Mouse (Mus musculus) heart, postnatal 10 days (tissue): Measurements from ENCODE around the gene Ccdc32. TPM values are rescaled to one million over a fixed set of nuclear protein-coding genes. Genes with fewer than 3 reads are reported as not detected.

Source experiments
- total RNA-seq, 2 experiments: library from RNA; stranded (reverse); gene quantifications; 2 replicates each; pipeline ENCODE4 v1.2.3; 2021

Ccdc32 gene
- total RNA-seq, 2 experiments from 2014 or later, result 12.8 to 17.4 TPM

Other genes starting within 250 kb of the Ccdc32 start
- under 1 TPM in 1 of 2 experiments, not detected in 1; 0.07 TPM for gene Disp2, start 249.7 kb downstream of the Ccdc32 start, total RNA-seq
- gene Knstrn, start 215.4 kb downstream of the Ccdc32 start, total RNA-seq, result 10 to 100 TPM; 16.4 to 19.5 TPM
- 10 to 100 TPM; 96.3 to 98.2 TPM for gene Ivd, start 167.4 kb downstream of the Ccdc32 start, total RNA-seq
- gene Bahd1, start 129.0 kb downstream of the Ccdc32 start, total RNA-seq, result 10 to 100 TPM; 13.4 to 18.4 TPM
- 10 to 100 TPM; 14.1 to 14.5 TPM for gene Chst14, start 102.9 kb downstream of the Ccdc32 start, total RNA-seq
- 1 to 10 TPM; 5.6 TPM for gene Rpusd2, start 5.4 kb upstream of the Ccdc32 start, total RNA-seq
- 1 to 10 TPM; 6.7 to 9.1 TPM for gene Knl1, start 17.7 kb upstream of the Ccdc32 start, total RNA-seq
- 1 to 10 TPM; 4.7 to 6.6 TPM for gene Rad51, start 83.4 kb upstream of the Ccdc32 start, total RNA-seq
- 10 to 100 TPM; 18.8 to 19.2 TPM for gene Rmdn3, start 127.6 kb upstream of the Ccdc32 start, total RNA-seq
- 1 to 10 TPM; 1.3 to 2.9 TPM for gene Gchfr, start 138.4 kb upstream of the Ccdc32 start, total RNA-seq
- gene Gm14137, start 145.1 kb upstream of the Ccdc32 start, total RNA-seq, result not detected
- gene Zfyve19, start 179.2 kb upstream of the Ccdc32 start, total RNA-seq, result 10 to 100 TPM; 21.6 TPM
- 10 to 100 TPM; 12.0 to 13.3 TPM for gene Dnajc17, start 179.4 kb upstream of the Ccdc32 start, total RNA-seq
- not detected for gene Ppp1r14d, start 200.5 kb upstream of the Ccdc32 start, total RNA-seq
- gene Spint1, start 208.0 kb upstream of the Ccdc32 start, total RNA-seq, result not detected
- gene Rhov, start 241.9 kb upstream of the Ccdc32 start, total RNA-seq, result not detected